Mouse (Mus musculus): ENCODE results near the gene Pde4d. TPM values are rescaled to one million over a fixed set of nuclear protein-coding genes. Genes with fewer than 3 reads are reported as not detected.
A peak's percentile ranks its signal among the peaks of the same experiment; 100 is the strongest.

Pde4d gene
- total RNA-seq, 2 experiments from 2014 or later = 29.1 to 38.7 TPM

GRCm38 (mm10) chr13:109677617-109678016 lies 1227.9 kb downstream of the Pde4d start:
- peak; percentile 29 for ATAC-seq (replicated peaks; ENCODE audit: poor library complexity)

- ATAC-seq (replicated peaks; ENCODE audit: poor library complexity) = no peak
Measured at GRCm38 (mm10) chr13:109678991-109679390, 1229.2 kb downstream of the Pde4d start.

- ATAC-seq (replicated peaks; ENCODE audit: poor library complexity) = peak; percentile 61
Measured at GRCm38 (mm10) chr13:109680229-109680628, 1230.5 kb downstream of the Pde4d start.

- ATAC-seq (replicated peaks; ENCODE audit: poor library complexity) = no peak
Measured at GRCm38 (mm10) chr13:109681699-109682293, 1232.0 kb downstream of the Pde4d start.

GRCm38 (mm10) chr13:109683001-109683400 lies 1233.3 kb downstream of the Pde4d start:
- peak; percentile 56 for ATAC-seq (replicated peaks; ENCODE audit: poor library complexity)

- ATAC-seq (replicated peaks; ENCODE audit: poor library complexity) = no peak
Measured at GRCm38 (mm10) chr13:109684985-109685295, 1235.2 kb downstream of the Pde4d start.

GRCm38 (mm10) chr13:109685296-109686115 lies 1235.8 kb downstream of the Pde4d start:
- ATAC-seq (replicated peaks; ENCODE audit: poor library complexity) = peak; percentile 48

GRCm38 (mm10) chr13:109686116-109686876 lies 1236.5 kb downstream of the Pde4d start:
- ATAC-seq (replicated peaks; ENCODE audit: poor library complexity) = no peak

- no peak for ATAC-seq (replicated peaks; ENCODE audit: poor library complexity)
Measured at GRCm38 (mm10) chr13:109686906-109687305, 1237.2 kb downstream of the Pde4d start.

- peak; percentile 10; the same call in 1 of the 2 replicates for ATAC-seq (replicated peaks; ENCODE audit: poor library complexity)
Measured at GRCm38 (mm10) chr13:109688195-109688594, 1238.4 kb downstream of the Pde4d start.

- no peak for ATAC-seq (replicated peaks; ENCODE audit: poor library complexity)
Measured at GRCm38 (mm10) chr13:109689176-109689575, 1239.4 kb downstream of the Pde4d start.

- peak; percentile 68 for ATAC-seq (replicated peaks; ENCODE audit: poor library complexity)
Measured at GRCm38 (mm10) chr13:109690558-109690957, 1240.8 kb downstream of the Pde4d start.

- ATAC-seq (replicated peaks; ENCODE audit: poor library complexity) = no peak
Measured at GRCm38 (mm10) chr13:109692851-109693250, 1243.1 kb downstream of the Pde4d start.

GRCm38 (mm10) chr13:109693769-109694168 lies 1244.0 kb downstream of the Pde4d start:
- ATAC-seq (replicated peaks; ENCODE audit: poor library complexity) = no peak

- ATAC-seq (replicated peaks; ENCODE audit: poor library complexity) = no peak
Measured at GRCm38 (mm10) chr13:109694293-109694692, 1244.5 kb downstream of the Pde4d start.

- no peak for ATAC-seq (replicated peaks; ENCODE audit: poor library complexity)
Measured at GRCm38 (mm10) chr13:109695098-109695497, 1245.3 kb downstream of the Pde4d start.

GRCm38 (mm10) chr13:109706141-109706540 lies 1256.4 kb downstream of the Pde4d start:
- no peak for ATAC-seq (replicated peaks; ENCODE audit: poor library complexity)

GRCm38 (mm10) chr13:109706579-109706978 lies 1256.8 kb downstream of the Pde4d start:
- no peak for ATAC-seq (replicated peaks; ENCODE audit: poor library complexity)

- no peak for ATAC-seq (replicated peaks; ENCODE audit: poor library complexity)
Measured at GRCm38 (mm10) chr13:109707154-109707553, 1257.4 kb downstream of the Pde4d start.

- no peak for ATAC-seq (replicated peaks; ENCODE audit: poor library complexity)
Measured at GRCm38 (mm10) chr13:109708326-109708725, 1258.6 kb downstream of the Pde4d start.

- ATAC-seq (replicated peaks; ENCODE audit: poor library complexity) = no peak
Measured at GRCm38 (mm10) chr13:109714581-109714980, 1264.8 kb downstream of the Pde4d start.

- ATAC-seq (replicated peaks; ENCODE audit: poor library complexity) = no peak
Measured at GRCm38 (mm10) chr13:109715321-109715720, 1265.6 kb downstream of the Pde4d start.
